Mouse (Mus musculus): ENCODE results near the gene Itgae. TPM values are rescaled to one million over a fixed set of nuclear protein-coding genes. Genes with fewer than 3 reads are reported as not detected.

Gene Itgae
- polyA plus RNA-seq, 1 experiment, result 24.6 TPM

- H3K36me3 ChIP-seq (ENCODE audit: control insufficient read depth, insufficient read depth, low read length), result peaks cover 58% of the 10 kb centered on the region
Measured at GRCm38 (mm10) chr11:73052795-73053194, 37.6 kb upstream of the Itgae start.

DNA sequence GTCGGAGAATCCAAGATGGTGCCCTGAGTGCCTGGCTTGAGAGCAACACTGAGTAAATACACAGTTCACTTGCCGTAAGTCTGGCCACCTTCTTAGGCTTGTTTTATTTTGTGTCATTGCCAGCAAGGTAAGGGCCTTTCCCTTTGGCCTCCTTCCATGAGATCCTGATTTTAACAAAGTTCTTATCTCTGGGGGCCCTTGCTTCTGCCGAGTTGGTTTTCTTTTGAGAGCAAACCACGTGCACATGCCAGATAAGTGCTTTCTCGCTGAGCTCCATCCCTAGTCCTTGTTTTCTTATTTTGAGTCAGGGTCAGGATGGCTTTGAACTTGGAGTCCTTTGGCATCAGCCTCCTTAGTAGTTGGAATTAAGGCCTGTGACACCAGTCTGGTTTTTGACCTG is 32.7 kb upstream of the Itgae start:
- no peak for TF ChIP-seq POLR2A (IDR thresholded peaks at IDR 0.05; ENCODE audit: control insufficient read depth, extremely low read depth, insufficient read depth, low read length, poor library complexity)
- no peak for TF ChIP-seq CTCF (IDR thresholded peaks at IDR 0.05; ENCODE audit: borderline replicate concordance, control insufficient read depth, extremely low read depth, insufficient read depth, low read length, poor library complexity)
- no peaks in the 10 kb centered on the region for H3K27me3 ChIP-seq (ENCODE audit: control insufficient read depth, insufficient read depth, low read length)
- 91% methylated on average over 5 of the region's 5 CpGs for WGBS
- no peak for DNase-seq
- peaks cover 76% of the 10 kb centered on the region for H3K36me3 ChIP-seq (ENCODE audit: control insufficient read depth, insufficient read depth, low read length)
- no peaks in the 10 kb centered on the region for H3K4me1 ChIP-seq (replicated peaks; ENCODE audit: control insufficient read depth, insufficient read depth, low read length)
- no peak overlapping the region for H3K27ac ChIP-seq (ENCODE audit: control insufficient read depth, insufficient read depth, low read length)
- no peak overlapping the region for H3K4me3 ChIP-seq (ENCODE audit: control insufficient read depth, insufficient read depth, low read length)

More at GRCm38 (mm10) chr11:73052795-73053194, 37.6 kb upstream of the Itgae start:
- TF ChIP-seq POLR2A (IDR thresholded peaks at IDR 0.05; ENCODE audit: control insufficient read depth, extremely low read depth, insufficient read depth, low read length, poor library complexity), result no peak
- TF ChIP-seq CTCF (IDR thresholded peaks at IDR 0.05; ENCODE audit: borderline replicate concordance, control insufficient read depth, extremely low read depth, insufficient read depth, low read length, poor library complexity), result no peak
- peaks cover 8% of the 10 kb centered on the region for H3K4me1 ChIP-seq (replicated peaks; ENCODE audit: control insufficient read depth, insufficient read depth, low read length)
- no peak overlapping the region for H3K27ac ChIP-seq (ENCODE audit: control insufficient read depth, insufficient read depth, low read length)
- WGBS, result 100% methylated on average over 1 of the region's 1 CpGs
- DNase-seq, result no peak
- no peaks in the 10 kb centered on the region for H3K27me3 ChIP-seq (ENCODE audit: control insufficient read depth, insufficient read depth, low read length)
- H3K4me3 ChIP-seq (ENCODE audit: control insufficient read depth, insufficient read depth, low read length), result no peak overlapping the region

- 98% methylated on average over 3 of the region's 3 CpGs for WGBS
- H3K4me3 ChIP-seq (ENCODE audit: control insufficient read depth, insufficient read depth, low read length), result no peak overlapping the region
- no peak overlapping the region for H3K27ac ChIP-seq (ENCODE audit: control insufficient read depth, insufficient read depth, low read length)
- TF ChIP-seq POLR2A (IDR thresholded peaks at IDR 0.05; ENCODE audit: control insufficient read depth, extremely low read depth, insufficient read depth, low read length, poor library complexity) (no peak), CTCF (IDR thresholded peaks at IDR 0.05; ENCODE audit: borderline replicate concordance, control insufficient read depth, extremely low read depth, insufficient read depth, low read length, poor library complexity) (no peak)
- H3K36me3 ChIP-seq (ENCODE audit: control insufficient read depth, insufficient read depth, low read length), result peaks cover 61% of the 10 kb centered on the region
- DNase-seq, result no peak
- H3K27me3 ChIP-seq (ENCODE audit: control insufficient read depth, insufficient read depth, low read length), result no peaks in the 10 kb centered on the region
- H3K4me1 ChIP-seq (replicated peaks; ENCODE audit: control insufficient read depth, insufficient read depth, low read length), result no peaks in the 10 kb centered on the region
Measured at GRCm38 (mm10) chr11:73059630-73060029, 30.8 kb upstream of the Itgae start.

- H3K27me3 ChIP-seq (ENCODE audit: control insufficient read depth, insufficient read depth, low read length), result no peaks in the 10 kb centered on the region
- no peaks in the 10 kb centered on the region for H3K4me1 ChIP-seq (replicated peaks; ENCODE audit: control insufficient read depth, insufficient read depth, low read length)
- DNase-seq, result no peak
- H3K36me3 ChIP-seq (ENCODE audit: control insufficient read depth, insufficient read depth, low read length), result peaks cover 50% of the 10 kb centered on the region
- H3K4me3 ChIP-seq (ENCODE audit: control insufficient read depth, insufficient read depth, low read length), result no peak overlapping the region
- WGBS, result 98% methylated on average over 3 of the region's 3 CpGs
- TF ChIP-seq POLR2A (IDR thresholded peaks at IDR 0.05; ENCODE audit: control insufficient read depth, extremely low read depth, insufficient read depth, low read length, poor library complexity) (no peak), CTCF (IDR thresholded peaks at IDR 0.05; ENCODE audit: borderline replicate concordance, control insufficient read depth, extremely low read depth, insufficient read depth, low read length, poor library complexity) (no peak)
- H3K27ac ChIP-seq (ENCODE audit: control insufficient read depth, insufficient read depth, low read length), result no peak overlapping the region
Measured at GRCm38 (mm10) chr11:73061413-73061812, 29.0 kb upstream of the Itgae start.

DNA sequence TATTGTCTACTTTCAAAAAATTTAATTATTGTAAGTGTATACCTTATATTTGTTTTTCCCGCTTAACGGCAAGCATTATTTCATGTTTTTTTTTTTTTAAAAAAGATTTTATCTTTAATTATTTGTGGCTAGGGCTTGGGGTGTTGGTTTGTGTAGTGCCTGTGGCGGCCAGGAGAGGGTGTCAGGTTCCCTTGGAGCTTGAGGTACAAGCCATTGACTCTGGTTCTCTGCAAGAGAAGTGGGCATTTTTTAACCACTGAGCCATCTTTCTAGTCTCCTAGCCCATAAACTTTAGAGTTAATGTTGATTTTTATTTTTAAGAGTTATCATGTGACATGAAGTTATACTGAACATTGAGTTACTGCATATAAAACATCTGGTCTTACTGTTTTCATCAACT is 18.5 kb upstream of the Itgae start:
- H3K4me3 ChIP-seq (ENCODE audit: control insufficient read depth, insufficient read depth, low read length), result no peak overlapping the region
- no peak for TF ChIP-seq CTCF (IDR thresholded peaks at IDR 0.05; ENCODE audit: borderline replicate concordance, control insufficient read depth, extremely low read depth, insufficient read depth, low read length, poor library complexity)
- TF ChIP-seq POLR2A (IDR thresholded peaks at IDR 0.05; ENCODE audit: control insufficient read depth, extremely low read depth, insufficient read depth, low read length, poor library complexity), result no peak
- no peaks in the 10 kb centered on the region for H3K4me1 ChIP-seq (replicated peaks; ENCODE audit: control insufficient read depth, insufficient read depth, low read length)
- H3K27me3 ChIP-seq (ENCODE audit: control insufficient read depth, insufficient read depth, low read length), result no peaks in the 10 kb centered on the region
- no peak overlapping the region for H3K27ac ChIP-seq (ENCODE audit: control insufficient read depth, insufficient read depth, low read length)
- H3K36me3 ChIP-seq (ENCODE audit: control insufficient read depth, insufficient read depth, low read length), result peaks cover 94% of the 10 kb centered on the region
- peak; percentile 51 for DNase-seq
- 79% methylated on average over 3 of the region's 3 CpGs for WGBS

DNA sequence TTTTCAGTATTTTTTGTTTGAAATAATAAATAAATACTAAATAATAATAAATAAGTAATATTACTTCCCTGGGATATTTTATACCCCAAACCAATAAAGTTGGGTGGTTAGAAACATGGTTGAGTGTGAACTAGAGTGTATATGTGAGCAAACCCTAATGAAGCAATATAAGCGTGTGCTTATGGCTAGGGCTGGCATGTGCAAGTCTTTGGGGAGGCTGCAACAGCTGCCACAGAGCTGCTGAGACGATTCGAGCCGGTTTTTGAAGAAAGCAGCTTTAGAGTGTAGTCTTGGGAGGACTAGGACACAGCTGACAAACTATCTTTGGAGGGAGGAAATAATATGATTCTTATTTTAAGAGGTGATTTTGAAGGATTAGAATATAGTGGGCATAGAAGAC is 14.1 kb upstream of the Itgae start:
- Histone ChIP-seq H3K4me3 (ENCODE audit: control insufficient read depth, insufficient read depth, low read length) (no peak overlapping the region), H3K27ac (ENCODE audit: control insufficient read depth, insufficient read depth, low read length) (no peak overlapping the region), H3K4me1 (replicated peaks; ENCODE audit: control insufficient read depth, insufficient read depth, low read length) (no peaks in the 10 kb centered on the region), H3K27me3 (ENCODE audit: control insufficient read depth, insufficient read depth, low read length) (no peaks in the 10 kb centered on the region), H3K36me3 (ENCODE audit: control insufficient read depth, insufficient read depth, low read length) (peaks cover 87% of the 10 kb centered on the region)
- WGBS, result 96% methylated on average over 4 of the region's 4 CpGs
- DNase-seq, result no peak
- TF ChIP-seq CTCF (IDR thresholded peaks at IDR 0.05; ENCODE audit: borderline replicate concordance, control insufficient read depth, extremely low read depth, insufficient read depth, low read length, poor library complexity), result no peak
- no peak for TF ChIP-seq POLR2A (IDR thresholded peaks at IDR 0.05; ENCODE audit: control insufficient read depth, extremely low read depth, insufficient read depth, low read length, poor library complexity)

GRCm38 (mm10) chr11:73076733-73077132 is 13.7 kb upstream of the Itgae start:
- Histone ChIP-seq H3K4me3 (ENCODE audit: control insufficient read depth, insufficient read depth, low read length) (no peak overlapping the region), H3K36me3 (ENCODE audit: control insufficient read depth, insufficient read depth, low read length) (peaks cover 84% of the 10 kb centered on the region), H3K27me3 (ENCODE audit: control insufficient read depth, insufficient read depth, low read length) (no peaks in the 10 kb centered on the region), H3K27ac (ENCODE audit: control insufficient read depth, insufficient read depth, low read length) (no peak overlapping the region), H3K4me1 (replicated peaks; ENCODE audit: control insufficient read depth, insufficient read depth, low read length) (no peaks in the 10 kb centered on the region)
- WGBS, result 91% methylated on average over 4 of the region's 4 CpGs
- DNase-seq, result no peak
- TF ChIP-seq CTCF (IDR thresholded peaks at IDR 0.05; ENCODE audit: borderline replicate concordance, control insufficient read depth, extremely low read depth, insufficient read depth, low read length, poor library complexity), result no peak
- TF ChIP-seq POLR2A (IDR thresholded peaks at IDR 0.05; ENCODE audit: control insufficient read depth, extremely low read depth, insufficient read depth, low read length, poor library complexity), result no peak
